Mouse (Mus musculus) MEL (cell line): Measurements from ENCODE around the gene Vps26c. TPM values are rescaled to one million over a fixed set of nuclear protein-coding genes. Genes with fewer than 3 reads are reported as not detected.

Experiments used
- DNase-seq: peaks from one replicate; pipeline ENCODE4 v3.0.0; 2011; ENCODE audit warnings: low read depth, low spot score
- H3K27ac ChIP-seq: 2 replicates; pipeline ENCODE4 v1.5.1; 2012; ENCODE audit warnings: low read depth, mild to moderate bottlenecking, control low read depth, low read length, moderate library complexity; ENCODE audit not compliant: control insufficient read depth
- H3K27me3 ChIP-seq, 2 experiments: fragments of 150-350 bp in 1 of 2; sonication (generic) in 1 of 2; 2 replicates each; pipeline ENCODE4 v1.6.1; 2012; ENCODE audit warnings: low read length in 2 of 2, mild to moderate bottlenecking in 2 of 2, improper control_type of control experiment in 1 of 2, moderate library complexity in 1 of 2; ENCODE audit not compliant: insufficient read depth in 2 of 2, control insufficient read depth in 1 of 2
- H3K36me3 ChIP-seq, 2 experiments: 2 replicates each; pipeline ENCODE4 v1.6.1; 2012 to 2014; ENCODE audit warnings: low read length in 2 of 2, improper control_type of control experiment in 1 of 2, inconsistent platforms in 1 of 2, mild to moderate bottlenecking in 1 of 2; ENCODE audit not compliant: insufficient read depth in 2 of 2, control insufficient read depth in 1 of 2
- H3K4me1 ChIP-seq, 2 experiments: fragments of 150-350 bp in 1 of 2; sonication (generic) in 1 of 2; 2 replicates each; pipeline ENCODE4 v1.6.1; 2012; ENCODE audit warnings: low read length in 2 of 2, improper control_type of control experiment in 1 of 2, mild to moderate bottlenecking in 1 of 2; ENCODE audit not compliant: insufficient read depth in 2 of 2, control insufficient read depth in 1 of 2
- H3K4me3 ChIP-seq, 2 experiments: fragments of 150-350 bp in 1 of 2; sonication (generic) in 1 of 2; 2 replicates each; pipeline ENCODE4 v1.5.1; 2012; ENCODE audit warnings: low read depth in 2 of 2, low read length in 2 of 2, mild to moderate bottlenecking in 2 of 2, moderate library complexity in 2 of 2, control low read depth in 1 of 2, improper control_type of control experiment in 1 of 2; ENCODE audit not compliant: control insufficient read depth in 1 of 2, insufficient read depth in 1 of 2
- H3K79me2 ChIP-seq: 2 replicates; pipeline ENCODE4 v1.6.1; 2012; ENCODE audit warnings: mild to moderate bottlenecking, low read length, moderate library complexity; ENCODE audit not compliant: control insufficient read depth, poor library complexity, insufficient read depth
- H3K9ac ChIP-seq: 2 replicates; pipeline ENCODE4 v1.6.1; 2012; ENCODE audit warnings: low read depth, mild to moderate bottlenecking, control low read depth, low read length, moderate library complexity; ENCODE audit not compliant: control insufficient read depth, poor library complexity, severe bottlenecking
- H3K9me3 ChIP-seq: fragments of 150-350 bp; sonication (generic); replicated peaks from 2 replicates; pipeline ENCODE4 v1.6.1; 2012; ENCODE audit warnings: mild to moderate bottlenecking, low read length, improper control_type of control experiment, moderate library complexity; ENCODE audit not compliant: insufficient read depth
- BHLHE40 ChIP-seq: IDR thresholded peaks from 2 replicates; pipeline ENCODE4 v1.6.1; 2012; ENCODE audit warnings: low read depth, mild to moderate bottlenecking, inconsistent platforms, low read length, improper control_type of control experiment, borderline replicate concordance
- CTCF ChIP-seq, 3 experiments: IDR thresholded peaks in 2 of 3; conservative IDR thresholded peaks in 1 of 3; 2 replicates each; pipeline ENCODE4 v1.5.1; 2011 to 2012; ENCODE audit warnings: low read length in 3 of 3, low read depth in 2 of 3, mild to moderate bottlenecking in 2 of 3, improper control_type of control experiment in 1 of 3, inconsistent platforms in 1 of 3, mixed read lengths in 1 of 3, moderate library complexity in 1 of 3; ENCODE audit not compliant: control insufficient read depth in 1 of 3, insufficient read depth in 1 of 3, poor library complexity in 1 of 3, severe bottlenecking in 1 of 3
- ELF1 ChIP-seq: IDR thresholded peaks from 2 replicates; pipeline ENCODE4 v1.6.1; 2014; ENCODE audit warnings: low read depth, mild to moderate bottlenecking, inconsistent platforms, low read length, improper control_type of control experiment, moderate library complexity
- EP300 ChIP-seq, 2 experiments: IDR thresholded peaks; 2 replicates each; pipeline ENCODE4 v1.6.1; 2011; ENCODE audit warnings: improper control_type of control experiment in 2 of 2, low read length in 2 of 2, low read depth in 1 of 2, mild to moderate bottlenecking in 1 of 2
- ETS1 ChIP-seq: IDR thresholded peaks from 2 replicates; pipeline ENCODE4 v1.6.1; 2012; ENCODE audit warnings: low read depth, mild to moderate bottlenecking, inconsistent platforms, low read length, improper control_type of control experiment, moderate library complexity
- HCFC1 ChIP-seq: IDR thresholded peaks from 2 replicates; pipeline ENCODE4 v1.6.1; 2012; ENCODE audit warnings: low read depth, mild to moderate bottlenecking, inconsistent platforms, low read length, improper control_type of control experiment, moderate library complexity
- KAT2A ChIP-seq: conservative IDR thresholded peaks from 2 replicates; pipeline ENCODE4 v1.6.1; 2012; ENCODE audit warnings: low read depth, low read length, improper control_type of control experiment, inconsistent platforms
- MXI1 ChIP-seq: IDR thresholded peaks from 2 replicates; pipeline ENCODE4 v1.6.1; 2011; ENCODE audit warnings: mild to moderate bottlenecking, low read depth, low read length, improper control_type of control experiment
- MYC ChIP-seq: IDR thresholded peaks from 2 replicates; pipeline ENCODE4 v1.6.1; 2011; ENCODE audit warnings: low read depth, mild to moderate bottlenecking, low read length, improper control_type of control experiment, moderate library complexity
- NELFE ChIP-seq: IDR thresholded peaks from 2 replicates; pipeline ENCODE4 v1.6.1; 2011; ENCODE audit warnings: low read depth, low read length, improper control_type of control experiment
- NRF1 ChIP-seq: IDR thresholded peaks from 2 replicates; pipeline ENCODE4 v1.6.1; 2014; ENCODE audit warnings: low read depth, mild to moderate bottlenecking, inconsistent platforms, low read length, improper control_type of control experiment, moderate library complexity; ENCODE audit not compliant: poor library complexity, insufficient read depth, severe bottlenecking
- POLR2A ChIP-seq, 2 experiments: IDR thresholded peaks; 2 replicates each; pipeline ENCODE4 v1.6.1; 2011 to 2012; ENCODE audit warnings: low read length in 2 of 2, mild to moderate bottlenecking in 2 of 2, control low read depth in 1 of 2, improper control_type of control experiment in 1 of 2, low read depth in 1 of 2, moderate library complexity in 1 of 2; ENCODE audit not compliant: control insufficient read depth in 1 of 2, insufficient read depth in 1 of 2, poor library complexity in 1 of 2
- POLR2AphosphoS2 ChIP-seq: IDR thresholded peaks from 2 replicates; pipeline ENCODE4 v1.6.1; 2011; ENCODE audit warnings: low read length, improper control_type of control experiment
- POLR2AphosphoS5 ChIP-seq: IDR thresholded peaks from 2 replicates; pipeline ENCODE4 v1.6.1; 2012; ENCODE audit warnings: low read depth, borderline replicate concordance, mild to moderate bottlenecking, inconsistent platforms, low read length, moderate library complexity, mixed read lengths
- RAD21 ChIP-seq: IDR thresholded peaks from 2 replicates; pipeline ENCODE4 v1.6.1; 2011; ENCODE audit warnings: mild to moderate bottlenecking, low read depth, low read length, improper control_type of control experiment
- RCOR1 ChIP-seq: IDR thresholded peaks from 2 replicates; pipeline ENCODE4 v1.6.1; 2012; ENCODE audit warnings: low read depth, mild to moderate bottlenecking, inconsistent platforms, low read length, improper control_type of control experiment
- SMC3 ChIP-seq: IDR thresholded peaks from 2 replicates; pipeline ENCODE4 v1.6.1; 2011; ENCODE audit warnings: low read depth, low read length, improper control_type of control experiment
- TAL1 ChIP-seq: IDR thresholded peaks from 2 replicates; pipeline ENCODE4 v1.6.1; 2012; ENCODE audit warnings: mild to moderate bottlenecking, inconsistent platforms, low read length, moderate library complexity, mixed read lengths
- TBP ChIP-seq: IDR thresholded peaks from 2 replicates; pipeline ENCODE4 v1.8.0; 2011; ENCODE audit warnings: low read depth, low read length, improper control_type of control experiment
- TCF12 ChIP-seq: IDR thresholded peaks from 2 replicates; pipeline ENCODE4 v1.6.1; 2014; ENCODE audit warnings: low read depth, mild to moderate bottlenecking, inconsistent platforms, low read length, improper control_type of control experiment, moderate library complexity
- UBTF ChIP-seq: IDR thresholded peaks from 2 replicates; pipeline ENCODE4 v1.6.1; 2012; ENCODE audit warnings: low read depth, mild to moderate bottlenecking, inconsistent platforms, low read length, improper control_type of control experiment, moderate library complexity, borderline replicate concordance; ENCODE audit not compliant: insufficient read depth
- USF1 ChIP-seq: IDR thresholded peaks from 2 replicates; pipeline ENCODE4 v1.6.1; 2014; ENCODE audit warnings: low read depth, mild to moderate bottlenecking, inconsistent platforms, low read length, improper control_type of control experiment, moderate library complexity
- USF2 ChIP-seq, 2 experiments: IDR thresholded peaks; 2 replicates each; pipeline ENCODE4 v1.6.1; 2011 to 2012; ENCODE audit warnings: improper control_type of control experiment in 2 of 2, low read length in 2 of 2, borderline replicate concordance in 1 of 2, inconsistent platforms in 1 of 2, low read depth in 1 of 2, mild to moderate bottlenecking in 1 of 2; ENCODE audit not compliant: insufficient read depth in 1 of 2
- ZC3H11A ChIP-seq: IDR thresholded peaks from 2 replicates; pipeline ENCODE4 v1.6.1; 2012; ENCODE audit warnings: low read depth, mild to moderate bottlenecking, inconsistent platforms, low read length, improper control_type of control experiment
- ZKSCAN1 ChIP-seq: IDR thresholded peaks from 2 replicates; pipeline ENCODE4 v1.6.1; 2012; ENCODE audit warnings: low read depth, mild to moderate bottlenecking, inconsistent platforms, low read length, improper control_type of control experiment, moderate library complexity
- ZMIZ1 ChIP-seq: IDR thresholded peaks from 2 replicates; pipeline ENCODE4 v1.6.1; 2012; ENCODE audit warnings: low read depth, mild to moderate bottlenecking, inconsistent platforms, low read length, improper control_type of control experiment, moderate library complexity
- ZNF384 ChIP-seq: IDR thresholded peaks from 2 replicates; pipeline ENCODE4 v1.6.1; 2012; ENCODE audit warnings: low read depth, mild to moderate bottlenecking, inconsistent platforms, low read length, improper control_type of control experiment
- polyA plus RNA-seq, 2 experiments: library from polyadenylated mRNA; stranded (reverse) in 1 of 2; unstranded in 1 of 2; fragments of >175 nt in 1 of 2; fragments of >200 nt in 1 of 2; gene quantifications; 2 replicates each; pipeline versions ENCODE4 v1.2.1 to v1.2.4; 2012; ENCODE audit warnings: low replicate concordance in 2 of 2, low read depth in 1 of 2; ENCODE audit not compliant: insufficient read length in 2 of 2, insufficient read depth in 1 of 2, missing spikeins in 1 of 2
- total RNA-seq: library from RNA; depleted of rRNA; stranded (reverse); fragments of 300-350 nt; gene quantifications from 2 replicates; pipeline ENCODE4 v1.2.3, GENCODE M21; 2012

Vps26c gene
- total and polyA plus RNA-seq, 3 experiments, result 20.9 to 23.7 TPM; not detected in 1

DNA sequence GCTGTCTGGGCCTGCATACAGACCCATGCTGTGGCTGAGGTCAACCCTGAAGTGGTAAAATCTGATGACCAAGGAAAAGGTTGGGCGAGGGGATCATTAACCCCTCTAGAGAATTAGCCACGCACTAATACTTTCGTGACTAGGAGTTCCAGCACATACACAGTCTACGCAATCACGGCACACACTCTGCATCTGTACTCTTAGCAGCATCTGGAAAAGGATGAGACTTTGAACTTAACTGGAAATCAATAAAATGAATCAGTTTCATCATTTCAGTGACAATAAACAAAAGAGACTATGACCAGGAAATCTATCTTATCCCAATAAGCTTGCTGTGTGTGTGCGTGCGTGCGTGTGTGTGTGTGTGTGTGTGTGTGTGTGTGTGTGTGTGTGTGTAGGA, 17.9 kb downstream of the Vps26c start:
- H3K9me3 ChIP-seq, result no peaks in the 10 kb centered on the region
- no peak overlapping the region for H3K9ac ChIP-seq
- TF ChIP-seq ZMIZ1 (no peak), USF1 (no peak), RAD21 (no peak), POLR2AphosphoS5 (no peak), TAL1 (no peak), SMC3 (no peak), BHLHE40 (no peak), TBP (no peak), ZC3H11A (no peak), ZNF384 (no peak), MXI1 (no peak), CTCF (IDR thresholded peaks at IDR 0.05 in 2 of 3, conservative IDR thresholded peaks at IDR 0.05 in 1 of 3; ENCODE audit: control insufficient read depth in 1 of 3, insufficient read depth in 1 of 3, low read depth in 2 of 3, low read length in 3 of 3, poor library complexity in 1 of 3, severe bottlenecking in 1 of 3) (no peak), MYC (no peak), ZKSCAN1 (no peak), HCFC1 (no peak), RCOR1 (no peak), USF2 (IDR thresholded peaks at IDR 0.05; ENCODE audit: borderline replicate concordance in 1 of 2, insufficient read depth in 1 of 2, low read depth in 1 of 2, low read length in 2 of 2) (no peak), NELFE (no peak), POLR2A (IDR thresholded peaks at IDR 0.05; ENCODE audit: control insufficient read depth in 1 of 2, insufficient read depth in 1 of 2, low read depth in 1 of 2, low read length in 2 of 2, poor library complexity in 1 of 2) (no peak), TCF12 (no peak)
- no peak overlapping the region for H3K27ac ChIP-seq
- DNase-seq, result no peak
- H3K79me2 ChIP-seq, result no peaks in the 10 kb centered on the region
- peaks cover 0 to 3% of the 10 kb centered on the region in 2 experiments; a peak in 1 of 4 replicates for H3K36me3 ChIP-seq
- no peak overlapping the region for H3K4me3 ChIP-seq
- no peaks in the 10 kb centered on the region for H3K27me3 ChIP-seq
- no peaks in the 10 kb centered on the region for H3K4me1 ChIP-seq

DNA sequence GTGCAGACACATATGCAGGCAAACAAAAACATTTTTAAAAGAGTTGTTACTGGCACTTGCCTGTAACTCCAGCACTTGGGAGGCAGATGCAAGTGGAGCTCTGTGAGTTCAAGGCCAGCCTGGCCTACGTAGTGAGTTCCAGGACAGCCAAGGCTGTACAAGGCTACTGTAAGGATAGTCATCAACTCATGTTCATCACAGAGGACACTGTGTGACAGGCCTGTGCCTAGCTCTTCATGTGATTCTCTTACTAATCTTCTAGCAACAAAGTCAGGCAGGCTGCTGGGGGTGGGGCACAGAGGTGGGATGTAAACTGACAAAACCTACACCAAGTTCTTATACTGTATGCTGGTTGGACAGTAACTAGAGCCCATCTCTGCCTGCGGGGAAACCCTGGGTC, 19.6 kb downstream of the Vps26c start:
- Histone ChIP-seq H3K79me2 (no peaks in the 10 kb centered on the region), H3K27me3 (no peaks in the 10 kb centered on the region), H3K27ac (no peak overlapping the region), H3K4me1 (no peaks in the 10 kb centered on the region), H3K9me3 (no peaks in the 10 kb centered on the region), H3K36me3 (peaks cover 0 to 3% of the 10 kb centered on the region in 2 experiments; a peak in 1 of 4 replicates), H3K4me3 (no peak overlapping the region), H3K9ac (no peak overlapping the region)
- no peak for TF ChIP-seq UBTF
- TF ChIP-seq NELFE, result no peak
- no peak for TF ChIP-seq POLR2AphosphoS2
- TF ChIP-seq POLR2AphosphoS5, result no peak
- no peak for TF ChIP-seq USF1
- TF ChIP-seq KAT2A, result no peak
- no peak for TF ChIP-seq NRF1
- no peak for TF ChIP-seq ZKSCAN1
- TF ChIP-seq BHLHE40, result no peak
- TF ChIP-seq ZMIZ1, result no peak
- TF ChIP-seq ZC3H11A, result no peak
- no peak for TF ChIP-seq RAD21
- no peak for TF ChIP-seq TBP
- TF ChIP-seq ETS1, result no peak
- no peak for TF ChIP-seq EP300 (IDR thresholded peaks at IDR 0.05; ENCODE audit: low read depth in 1 of 2, low read length in 2 of 2)
- TF ChIP-seq ELF1, result no peak
- TF ChIP-seq CTCF (IDR thresholded peaks at IDR 0.05 in 2 of 3, conservative IDR thresholded peaks at IDR 0.05 in 1 of 3; ENCODE audit: control insufficient read depth in 1 of 3, insufficient read depth in 1 of 3, low read depth in 2 of 3, low read length in 3 of 3, poor library complexity in 1 of 3, severe bottlenecking in 1 of 3), result no peak
- DNase-seq, result no peak
